Mouse (Mus musculus): ENCODE data around the gene Rlbp1. TPM values are rescaled to one million over a fixed set of nuclear protein-coding genes. Genes with fewer than 3 reads are reported as not detected.

Rlbp1 gene
- polyA plus RNA-seq, 1 experiment = 0.04 TPM

- TF ChIP-seq MYOG (IDR thresholded peaks at IDR 0.05; ENCODE audit: control insufficient read depth, extremely low read depth, insufficient read length) (no peak), CEBPB (IDR thresholded peaks at IDR 0.05; ENCODE audit: low read depth) (no peak), MAX (IDR thresholded peaks at IDR 0.05) (no peak), USF1 (IDR thresholded peaks at IDR 0.05; ENCODE audit: low read depth) (no peak), CTCF (IDR thresholded peaks at IDR 0.05; ENCODE audit: control insufficient read depth, insufficient read depth, insufficient read length) (no peak), FOSL1 (IDR thresholded peaks at IDR 0.05; ENCODE audit: insufficient read depth, low read length, poor library complexity, severe bottlenecking) (no peak), MYOD1 (IDR thresholded peaks at IDR 0.05; ENCODE audit: control insufficient read depth, insufficient read length, low read depth) (no peak)
- Histone ChIP-seq H3K36me3 (ENCODE audit: control insufficient read depth, insufficient read depth) (peaks cover 40% of the 10 kb centered on the region), H3K4me3 (ENCODE audit: insufficient read depth, poor library complexity, severe bottlenecking) (no peak overlapping the region), H3K27me3 (ENCODE audit: control insufficient read depth, insufficient read depth, insufficient read length) (no peaks in the 10 kb centered on the region), H3ac (ENCODE audit: control insufficient read depth, insufficient read length, low read depth) (no peak overlapping the region), H3K79me2 (ENCODE audit: control insufficient read depth, insufficient read depth) (no peaks in the 10 kb centered on the region), H3K79me3 (ENCODE audit: low read depth) (no peaks in the 10 kb centered on the region)
Observed at GRCm38 (mm10) chr7:79362830-79363229, 24.0 kb downstream of the Rlbp1 start.

GRCm38 (mm10) chr7:79362208-79362607 lies 24.6 kb downstream of the Rlbp1 start:
- Histone ChIP-seq H3K79me3 (ENCODE audit: low read depth) (no peaks in the 10 kb centered on the region), H3K79me2 (ENCODE audit: control insufficient read depth, insufficient read depth) (no peaks in the 10 kb centered on the region), H3K4me3 (ENCODE audit: insufficient read depth, poor library complexity, severe bottlenecking) (no peak overlapping the region), H3ac (ENCODE audit: control insufficient read depth, insufficient read length, low read depth) (no peak overlapping the region), H3K27me3 (ENCODE audit: control insufficient read depth, insufficient read depth, insufficient read length) (no peaks in the 10 kb centered on the region), H3K36me3 (ENCODE audit: control insufficient read depth, insufficient read depth) (peaks cover 44% of the 10 kb centered on the region)
- no peak for TF ChIP-seq FOSL1 (IDR thresholded peaks at IDR 0.05; ENCODE audit: insufficient read depth, low read length, poor library complexity, severe bottlenecking)
- TF ChIP-seq MYOG (IDR thresholded peaks at IDR 0.05; ENCODE audit: control insufficient read depth, extremely low read depth, insufficient read length) = no peak
- no peak for TF ChIP-seq MAX (IDR thresholded peaks at IDR 0.05)
- no peak for TF ChIP-seq CTCF (IDR thresholded peaks at IDR 0.05; ENCODE audit: control insufficient read depth, insufficient read depth, insufficient read length)
- no peak for TF ChIP-seq CEBPB (IDR thresholded peaks at IDR 0.05; ENCODE audit: low read depth)
- no peak for TF ChIP-seq MYOD1 (IDR thresholded peaks at IDR 0.05; ENCODE audit: control insufficient read depth, insufficient read length, low read depth)
- no peak for TF ChIP-seq USF1 (IDR thresholded peaks at IDR 0.05; ENCODE audit: low read depth)

- TF ChIP-seq CTCF (IDR thresholded peaks at IDR 0.05; ENCODE audit: control insufficient read depth, insufficient read depth, insufficient read length) (no peak), MYOG (IDR thresholded peaks at IDR 0.05; ENCODE audit: control insufficient read depth, extremely low read depth, insufficient read length) (no peak), MYOD1 (IDR thresholded peaks at IDR 0.05; ENCODE audit: control insufficient read depth, insufficient read length, low read depth) (no peak), FOSL1 (IDR thresholded peaks at IDR 0.05; ENCODE audit: insufficient read depth, low read length, poor library complexity, severe bottlenecking) (no peak), MAX (IDR thresholded peaks at IDR 0.05) (no peak), CEBPB (IDR thresholded peaks at IDR 0.05; ENCODE audit: low read depth) (no peak), USF1 (IDR thresholded peaks at IDR 0.05; ENCODE audit: low read depth) (no peak)
- Histone ChIP-seq H3K79me3 (ENCODE audit: low read depth) (no peaks in the 10 kb centered on the region), H3K4me3 (ENCODE audit: insufficient read depth, poor library complexity, severe bottlenecking) (no peak overlapping the region), H3ac (ENCODE audit: control insufficient read depth, insufficient read length, low read depth) (no peak overlapping the region), H3K79me2 (ENCODE audit: control insufficient read depth, insufficient read depth) (no peaks in the 10 kb centered on the region), H3K27me3 (ENCODE audit: control insufficient read depth, insufficient read depth, insufficient read length) (no peaks in the 10 kb centered on the region), H3K36me3 (ENCODE audit: control insufficient read depth, insufficient read depth) (peaks cover 58% of the 10 kb centered on the region)
Observed at GRCm38 (mm10) chr7:79360056-79360455, 26.8 kb downstream of the Rlbp1 start.

- H3ac ChIP-seq (ENCODE audit: control insufficient read depth, insufficient read length, low read depth) = no peak overlapping the region
- H3K27me3 ChIP-seq (ENCODE audit: control insufficient read depth, insufficient read depth, insufficient read length) = no peaks in the 10 kb centered on the region
- no peaks in the 10 kb centered on the region for H3K79me2 ChIP-seq (ENCODE audit: control insufficient read depth, insufficient read depth)
- no peak overlapping the region for H3K4me3 ChIP-seq (ENCODE audit: insufficient read depth, poor library complexity, severe bottlenecking)
- no peaks in the 10 kb centered on the region for H3K79me3 ChIP-seq (ENCODE audit: low read depth)
- peaks cover 66% of the 10 kb centered on the region for H3K36me3 ChIP-seq (ENCODE audit: control insufficient read depth, insufficient read depth)
- no peak for TF ChIP-seq MYOG (IDR thresholded peaks at IDR 0.05; ENCODE audit: control insufficient read depth, extremely low read depth, insufficient read length)
- TF ChIP-seq MYOD1 (IDR thresholded peaks at IDR 0.05; ENCODE audit: control insufficient read depth, insufficient read length, low read depth) = no peak
- no peak for TF ChIP-seq CEBPB (IDR thresholded peaks at IDR 0.05; ENCODE audit: low read depth)
- TF ChIP-seq USF1 (IDR thresholded peaks at IDR 0.05; ENCODE audit: low read depth) = no peak
- no peak for TF ChIP-seq MAX (IDR thresholded peaks at IDR 0.05)
- no peak for TF ChIP-seq FOSL1 (IDR thresholded peaks at IDR 0.05; ENCODE audit: insufficient read depth, low read length, poor library complexity, severe bottlenecking)
- TF ChIP-seq CTCF (IDR thresholded peaks at IDR 0.05; ENCODE audit: control insufficient read depth, insufficient read depth, insufficient read length) = no peak
Observed at GRCm38 (mm10) chr7:79359183-79359435, 27.7 kb downstream of the Rlbp1 start.

GRCm38 (mm10) chr7:79358350-79359182 lies 28.3 kb downstream of the Rlbp1 start:
- Histone ChIP-seq H3K36me3 (ENCODE audit: control insufficient read depth, insufficient read depth) (peaks cover 72% of the 10 kb centered on the region), H3K79me3 (ENCODE audit: low read depth) (no peaks in the 10 kb centered on the region), H3K27me3 (ENCODE audit: control insufficient read depth, insufficient read depth, insufficient read length) (no peaks in the 10 kb centered on the region), H3K79me2 (ENCODE audit: control insufficient read depth, insufficient read depth) (no peaks in the 10 kb centered on the region), H3K4me3 (ENCODE audit: insufficient read depth, poor library complexity, severe bottlenecking) (no peak overlapping the region), H3ac (ENCODE audit: control insufficient read depth, insufficient read length, low read depth) (no peak overlapping the region)
- no peak for TF ChIP-seq MAX (IDR thresholded peaks at IDR 0.05)
- no peak for TF ChIP-seq MYOD1 (IDR thresholded peaks at IDR 0.05; ENCODE audit: control insufficient read depth, insufficient read length, low read depth)
- TF ChIP-seq CTCF (IDR thresholded peaks at IDR 0.05; ENCODE audit: control insufficient read depth, insufficient read depth, insufficient read length) = no peak
- no peak for TF ChIP-seq USF1 (IDR thresholded peaks at IDR 0.05; ENCODE audit: low read depth)
- TF ChIP-seq MYOG (IDR thresholded peaks at IDR 0.05; ENCODE audit: control insufficient read depth, extremely low read depth, insufficient read length) = no peak
- TF ChIP-seq FOSL1 (IDR thresholded peaks at IDR 0.05; ENCODE audit: insufficient read depth, low read length, poor library complexity, severe bottlenecking) = no peak
- no peak for TF ChIP-seq CEBPB (IDR thresholded peaks at IDR 0.05; ENCODE audit: low read depth)
